Mouse (Mus musculus) spleen, adult 2 months (tissue): ENCODE results near the gene Tbxas1.

Experiments used
- CTCF ChIP-seq: fragments of 200-500 bp; IDR thresholded peaks from 2 replicates; pipeline ENCODE4 v1.5.1; 2011; ENCODE audit warnings: mild to moderate bottlenecking, inconsistent platforms; ENCODE audit not compliant: insufficient read depth, insufficient read length, insufficient replicate concordance; ENCODE audit errors: extremely low read depth
- POLR2A ChIP-seq: fragments of 200-500 bp; IDR thresholded peaks from 2 replicates; pipeline ENCODE4 v1.6.1; 2011; ENCODE audit warnings: low read depth, low read length, inconsistent platforms

GRCm38 (mm10) chr6:38908401-38908800, 33.2 kb downstream of the Tbxas1 start:
- TF ChIP-seq POLR2A = no peak
- no peak for TF ChIP-seq CTCF
